Mouse (Mus musculus) heart, embryonic 10.5 days (tissue): ENCODE data around the gene Rhbdl2. TPM values are rescaled to one million over a fixed set of nuclear protein-coding genes. Genes with fewer than 3 reads are reported as not detected.

ENCODE experiments used
- DNase-seq: peaks from one replicate; pipeline ENCODE4 v3.0.0-alpha.2; 2017; ENCODE audit warnings: low spot score
- H3K27ac ChIP-seq: fragments of 300-500 bp; sonication (generic); 2 replicates; pipeline ENCODE4 v1.5.1; 2016; ENCODE audit warnings: mild to moderate bottlenecking
- H3K27me3 ChIP-seq: fragments of 300-500 bp; sonication (generic); 2 replicates; pipeline ENCODE4 v1.6.1; 2016; ENCODE audit warnings: mild to moderate bottlenecking; ENCODE audit not compliant: poor library complexity, insufficient read depth, severe bottlenecking
- H3K36me3 ChIP-seq: fragments of 300-500 bp; sonication (generic); 2 replicates; pipeline ENCODE4 v1.6.1; 2016; ENCODE audit warnings: mild to moderate bottlenecking, moderate library complexity
- H3K4me1 ChIP-seq: fragments of 300-500 bp; sonication (generic); 2 replicates; pipeline ENCODE4 v1.6.1; 2016; ENCODE audit warnings: mild to moderate bottlenecking
- H3K4me3 ChIP-seq: fragments of 300-500 bp; sonication (generic); 2 replicates; pipeline ENCODE4 v1.5.1; 2016; ENCODE audit warnings: mild to moderate bottlenecking, moderate library complexity
- H3K9me3 ChIP-seq: fragments of 300-500 bp; sonication (generic); 2 replicates; pipeline ENCODE4 v1.6.1; 2016; ENCODE audit warnings: mild to moderate bottlenecking, moderate library complexity
- whole genome bisulfite sequencing: fragments of 180-500 bp; shearing (Covaris S2); methylation state at CpG from one replicate; pipeline ENCODE4 v1.1.7; 2016; 5-methylcytosine and 5-hydroxymethylcytosine counted together
- polyA plus RNA-seq: library from polyadenylated mRNA; unstranded; fragments of >200 nt; fragmentation: Nextera tagmentation; extraction: Ambion mirVana; gene quantifications from 2 replicates; pipeline ENCODE4 v1.2.1, GENCODE M21; 2016

The Rhbdl2 gene
- polyA plus RNA-seq, 1 experiment from 2014 or later, result 1.5 TPM

GRCm38 (mm10) chr4:123792666-123793065 is 5.0 kb downstream of the Rhbdl2 start:
- Histone ChIP-seq H3K27me3 (no peaks in the 10 kb centered on the region), H3K4me3 (no peak overlapping the region), H3K4me1 (peaks cover 8% of the 10 kb centered on the region), H3K36me3 (no peaks in the 10 kb centered on the region), H3K9me3 (no peaks in the 10 kb centered on the region), H3K27ac (no peak overlapping the region)
- 78% methylated on average over 2 of the region's 2 CpGs for WGBS
- no peak for DNase-seq

- Histone ChIP-seq H3K27ac (no peak overlapping the region), H3K4me1 (0 out of 2 replicates have a peak, but pooled peaks cover 4% of the 10 kb centered on the region), H3K4me3 (no peak overlapping the region), H3K27me3 (no peaks in the 10 kb centered on the region), H3K36me3 (no peaks in the 10 kb centered on the region), H3K9me3 (no peaks in the 10 kb centered on the region)
- WGBS, result 89% methylated on average over 6 of the region's 6 CpGs
- DNase-seq, result no peak
Measured at GRCm38 (mm10) chr4:123793136-123793535, 5.5 kb downstream of the Rhbdl2 start.

GRCm38 (mm10) chr4:123795057-123795456 is 7.4 kb downstream of the Rhbdl2 start:
- Histone ChIP-seq H3K27me3 (no peaks in the 10 kb centered on the region), H3K4me1 (no peaks in the 10 kb centered on the region), H3K4me3 (no peak overlapping the region), H3K27ac (no peak overlapping the region), H3K36me3 (no peaks in the 10 kb centered on the region), H3K9me3 (no peaks in the 10 kb centered on the region)
- DNase-seq, result no peak
- whole genome bisulfite sequencing, result 83% methylated on average over 2 of the region's 2 CpGs

GRCm38 (mm10) chr4:123797403-123797802 is 9.7 kb downstream of the Rhbdl2 start:
- H3K36me3 ChIP-seq, result no peaks in the 10 kb centered on the region
- H3K9me3 ChIP-seq, result no peaks in the 10 kb centered on the region
- H3K27me3 ChIP-seq, result no peaks in the 10 kb centered on the region
- H3K27ac ChIP-seq, result no peak overlapping the region
- no peak for DNase-seq
- 87% methylated on average over 3 of the region's 3 CpGs for WGBS
- H3K4me3 ChIP-seq, result no peak overlapping the region
- H3K4me1 ChIP-seq, result no peaks in the 10 kb centered on the region

GRCm38 (mm10) chr4:123797856-123798255 is 10.2 kb downstream of the Rhbdl2 start:
- no peaks in the 10 kb centered on the region for H3K36me3 ChIP-seq
- 66% methylated on average over 7 of the region's 7 CpGs for WGBS
- H3K27me3 ChIP-seq, result no peaks in the 10 kb centered on the region
- no peaks in the 10 kb centered on the region for H3K9me3 ChIP-seq
- no peak for DNase-seq
- H3K4me3 ChIP-seq, result no peak overlapping the region
- no peak overlapping the region for H3K27ac ChIP-seq
- H3K4me1 ChIP-seq, result no peaks in the 10 kb centered on the region

- no peak for DNase-seq
- no peaks in the 10 kb centered on the region for H3K9me3 ChIP-seq
- WGBS, result 74% methylated on average over 6 of the region's 6 CpGs
- no peaks in the 10 kb centered on the region for H3K36me3 ChIP-seq
- H3K27ac ChIP-seq, result no peak overlapping the region
- H3K4me3 ChIP-seq, result no peak overlapping the region
- no peaks in the 10 kb centered on the region for H3K27me3 ChIP-seq
- no peaks in the 10 kb centered on the region for H3K4me1 ChIP-seq
Measured at GRCm38 (mm10) chr4:123803642-123804041, 16.0 kb downstream of the Rhbdl2 start.

GRCm38 (mm10) chr4:123808304-123808703 is 20.6 kb downstream of the Rhbdl2 start:
- Histone ChIP-seq H3K4me3 (no peak overlapping the region), H3K36me3 (no peaks in the 10 kb centered on the region), H3K27ac (no peak overlapping the region), H3K4me1 (peaks cover 12% of the 10 kb centered on the region; the same call in 1 of the 2 replicates), H3K9me3 (no peaks in the 10 kb centered on the region), H3K27me3 (no peaks in the 10 kb centered on the region)
- WGBS, result 87% methylated on average over 11 of the region's 11 CpGs
- DNase-seq, result no peak

- Histone ChIP-seq H3K27ac (peak overlapping the region; percentile 49; the same call in 1 of the 2 replicates), H3K4me3 (no peak overlapping the region), H3K9me3 (no peaks in the 10 kb centered on the region), H3K36me3 (no peaks in the 10 kb centered on the region), H3K27me3 (no peaks in the 10 kb centered on the region), H3K4me1 (peaks cover 12% of the 10 kb centered on the region; the same call in 1 of the 2 replicates)
- DNase-seq, result no peak
- WGBS, result 72% methylated on average over 12 of the region's 12 CpGs
Measured at GRCm38 (mm10) chr4:123810475-123811295, 23.0 kb downstream of the Rhbdl2 start.

GRCm38 (mm10) chr4:123812525-123812924 is 24.9 kb downstream of the Rhbdl2 start:
- Histone ChIP-seq H3K27me3 (no peaks in the 10 kb centered on the region), H3K36me3 (no peaks in the 10 kb centered on the region), H3K9me3 (no peaks in the 10 kb centered on the region), H3K4me3 (no peak overlapping the region), H3K27ac (no peak overlapping the region), H3K4me1 (peaks cover 12% of the 10 kb centered on the region; the same call in 1 of the 2 replicates)
- no peak for DNase-seq
- 74% methylated on average over 3 of the region's 3 CpGs for WGBS

GRCm38 (mm10) chr4:123814030-123814501 is 26.4 kb downstream of the Rhbdl2 start:
- Histone ChIP-seq H3K4me3 (no peak overlapping the region), H3K27ac (no peak overlapping the region), H3K36me3 (no peaks in the 10 kb centered on the region), H3K27me3 (no peaks in the 10 kb centered on the region), H3K4me1 (peaks cover 12% of the 10 kb centered on the region; the same call in 1 of the 2 replicates), H3K9me3 (no peaks in the 10 kb centered on the region)
- no peak for DNase-seq
- 75% methylated on average over 7 of the region's 7 CpGs for WGBS

- 37% methylated on average over 4 of the region's 4 CpGs for WGBS
Measured at GRCm38 (mm10) chr4:123819093-123819610, 31.5 kb downstream of the Rhbdl2 start.

GRCm38 (mm10) chr4:123842126-123842525 is 54.5 kb downstream of the Rhbdl2 start:
- Histone ChIP-seq H3K4me1 (no peaks in the 10 kb centered on the region), H3K27me3 (no peaks in the 10 kb centered on the region), H3K9me3 (no peaks in the 10 kb centered on the region), H3K36me3 (no peaks in the 10 kb centered on the region), H3K27ac (no peak overlapping the region), H3K4me3 (no peak overlapping the region)
- WGBS, result 73% methylated on average over 8 of the region's 8 CpGs
- no peak for DNase-seq

More at GRCm38 (mm10) chr4:123819093-123819610, 31.5 kb downstream of the Rhbdl2 start:
- DNase-seq, result no peak
- Histone ChIP-seq H3K36me3 (no peaks in the 10 kb centered on the region), H3K4me1 (no peaks in the 10 kb centered on the region), H3K27me3 (no peaks in the 10 kb centered on the region), H3K4me3 (no peak overlapping the region), H3K27ac (no peak overlapping the region), H3K9me3 (no peaks in the 10 kb centered on the region)

GRCm38 (mm10) chr4:123856888-123857287 is 69.2 kb downstream of the Rhbdl2 start:
- Histone ChIP-seq H3K27ac (no peak overlapping the region), H3K9me3 (no peaks in the 10 kb centered on the region), H3K4me3 (no peak overlapping the region), H3K36me3 (no peaks in the 10 kb centered on the region), H3K4me1 (no peaks in the 10 kb centered on the region), H3K27me3 (no peaks in the 10 kb centered on the region)
- no peak for DNase-seq
- 72% methylated on average over 4 of the region's 4 CpGs for WGBS
